Mouse (Mus musculus) induced T-regulatory cell, adult 2 months (primary cell): ENCODE data around the gene Plin5.

Experiments used
- DNase-seq: peaks from one replicate; pipeline ENCODE4 v3.0.0-alpha.2; 2012; ENCODE audit warnings: low read depth

Gene Plin5

DNA sequence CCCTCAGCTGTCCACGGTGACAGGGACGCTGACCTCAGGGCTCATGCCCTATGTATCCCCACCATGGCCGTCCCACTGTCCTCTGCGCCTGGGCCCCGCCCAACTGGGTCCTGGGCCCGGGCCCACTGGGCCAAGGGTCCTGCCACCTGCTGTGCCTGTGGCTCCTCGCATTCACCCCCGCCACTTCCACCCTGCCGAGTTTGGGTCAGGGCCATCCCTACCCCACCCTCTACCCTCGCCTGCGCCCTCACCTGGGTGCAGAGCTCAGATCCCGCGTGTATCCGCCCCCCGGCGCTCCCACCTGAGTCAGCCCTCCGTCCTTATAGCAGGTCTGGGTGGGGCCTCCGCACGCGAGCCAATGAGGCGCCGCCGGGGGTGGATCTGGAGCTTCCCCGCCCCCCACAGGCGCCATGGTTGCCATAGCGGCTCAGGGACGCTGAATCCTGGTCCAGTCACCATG is at the start of gene Plin5:
TSS of gene Plin5 (minus strand) at position 346 of the 460 bp plus-strand sequence.
- peak; percentile 44 for DNase-seq

DNA sequence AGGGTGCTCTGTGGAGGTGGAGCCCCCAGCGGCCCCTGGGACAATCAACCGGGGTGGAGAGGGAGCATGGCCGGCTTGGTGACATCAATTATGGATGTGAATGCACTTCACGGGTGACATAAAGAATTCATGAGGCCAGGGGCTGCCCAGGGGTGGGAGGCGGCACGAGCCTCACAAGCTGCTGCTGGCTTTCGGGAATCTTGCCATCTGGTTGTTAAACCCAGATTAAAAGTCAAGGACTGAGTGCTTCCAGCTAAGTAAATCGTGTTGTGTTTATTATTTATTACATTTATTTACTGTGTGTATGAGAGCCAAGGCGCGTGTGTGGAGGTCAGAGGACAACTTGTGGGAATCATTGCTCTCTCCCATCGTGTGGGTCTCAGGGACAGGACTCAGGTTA is 48.3 kb upstream of the Plin5 start:
- DNase-seq: no peak

DNA sequence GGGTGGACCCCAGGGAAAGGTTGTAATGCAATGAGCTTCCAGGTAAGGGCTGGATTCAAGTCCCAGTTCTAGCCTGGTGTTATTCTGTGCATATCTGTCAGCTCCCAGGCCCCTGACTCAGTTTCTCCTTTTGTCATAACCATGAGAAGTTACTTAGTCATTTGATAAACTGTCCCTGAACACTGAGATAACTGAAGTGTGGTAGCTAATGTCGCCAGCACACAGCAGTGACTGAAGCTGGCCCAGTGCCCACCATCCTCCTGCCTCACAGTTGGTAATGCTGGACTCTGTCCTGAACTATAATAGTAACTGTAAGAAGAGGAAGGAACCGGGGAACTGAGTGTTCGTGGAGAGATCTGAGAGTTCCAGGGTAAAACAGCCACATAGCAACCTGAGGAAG is 47.1 kb upstream of the Plin5 start:
- DNase-seq: no peak

DNA sequence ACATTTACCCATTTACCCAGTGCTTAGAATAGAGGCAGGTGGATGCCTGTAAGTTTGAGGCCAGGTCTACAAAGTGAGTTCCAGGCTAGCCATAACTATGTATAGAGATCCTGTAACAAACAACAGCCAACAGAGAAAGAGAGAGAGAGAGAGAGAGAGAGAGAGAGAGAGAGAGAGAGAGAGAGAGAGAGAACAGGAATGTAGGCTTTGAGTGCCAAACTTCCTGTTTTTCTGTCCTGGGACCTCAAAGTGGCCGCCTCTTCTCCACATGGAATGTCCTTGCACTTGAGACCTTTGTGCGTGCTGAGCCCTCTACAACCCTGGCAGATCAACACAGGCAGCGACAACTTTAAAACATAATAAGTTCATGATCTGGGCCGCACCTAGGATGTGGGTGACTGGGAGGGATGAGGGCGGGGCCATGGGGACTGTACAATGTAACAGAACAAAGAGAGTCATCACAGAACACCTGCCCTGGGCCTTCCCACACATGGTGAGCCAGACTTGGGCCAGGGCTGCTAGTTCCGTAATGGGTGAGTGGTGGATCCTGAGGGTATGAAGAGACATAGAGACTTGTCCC is 46.2 kb upstream of the Plin5 start:
- peak; percentile 93 for DNase-seq

DNA sequence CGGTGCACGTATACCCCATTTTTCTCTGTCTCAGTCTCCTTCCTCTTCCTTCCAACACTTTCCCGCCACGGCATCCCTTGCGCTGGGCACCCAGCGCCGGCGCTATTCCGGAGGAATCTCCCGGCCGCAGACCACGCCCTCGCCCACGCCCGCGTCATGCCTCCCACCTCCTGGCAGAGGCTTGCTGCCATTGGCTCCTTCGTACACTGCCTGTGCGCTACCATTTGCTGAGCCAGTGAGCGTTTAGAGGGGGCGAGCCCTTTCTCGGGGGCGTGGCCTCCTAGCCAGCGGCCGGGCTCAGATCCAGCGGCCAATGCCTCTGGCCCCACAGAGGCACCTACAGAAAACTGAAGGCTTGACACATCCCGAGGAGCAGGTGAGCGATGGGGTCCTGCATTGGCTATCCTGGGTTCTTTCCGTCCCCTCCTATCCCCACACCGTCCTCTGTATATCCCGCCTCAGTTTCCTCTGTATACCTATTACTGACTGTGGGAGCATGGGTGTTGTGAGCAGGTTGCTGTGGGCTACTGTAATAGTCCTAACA is 44.9 kb upstream of the Plin5 start, which contains the start of gene Tnfaip8l1:
TSS of gene Tnfaip8l1 (plus strand) at position 247 of the 544 bp plus-strand sequence.
- DNase-seq: peak; percentile 96

DNA sequence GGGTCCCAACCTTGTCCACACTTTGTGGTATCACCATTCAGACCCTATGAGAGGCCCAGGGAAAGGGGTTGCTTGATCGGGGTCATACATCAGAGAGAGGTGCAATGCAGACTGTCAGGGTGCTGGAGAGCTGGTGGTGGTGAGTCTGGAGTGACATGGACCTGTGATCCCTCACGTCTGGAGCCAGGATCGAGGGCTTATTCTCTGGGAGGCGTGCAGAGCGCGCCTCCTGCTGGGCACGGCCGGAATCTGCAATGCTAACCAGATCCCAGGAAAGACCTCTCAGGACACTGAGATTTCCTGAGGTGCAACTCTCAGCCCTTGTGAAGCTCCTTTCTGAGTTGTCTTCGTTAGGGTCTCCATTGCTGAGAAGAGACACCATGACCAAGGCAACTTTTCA is 42.3 kb upstream of the Plin5 start:
- peak; percentile 73 for DNase-seq

DNA sequence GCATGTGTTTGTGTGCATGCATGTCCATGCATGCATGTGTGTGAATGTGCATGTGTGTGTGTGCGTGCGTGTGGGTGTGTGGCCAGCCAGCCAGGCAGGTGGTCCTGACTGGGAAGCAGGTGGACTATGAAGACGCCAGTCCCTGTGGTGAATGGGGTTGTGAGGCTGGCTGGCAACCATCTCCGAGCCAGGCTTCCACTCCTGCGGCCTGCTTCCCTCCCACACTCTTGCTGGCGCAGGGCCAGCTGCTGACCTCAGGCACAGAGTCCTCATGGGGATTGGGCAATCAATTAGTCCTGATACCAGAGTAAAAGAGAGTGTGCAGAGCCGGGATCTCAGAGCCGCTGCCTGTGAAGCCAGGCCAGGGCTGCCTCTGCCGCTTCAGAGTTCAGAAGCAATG is 36.2 kb upstream of the Plin5 start:
- no peak for DNase-seq

DNA sequence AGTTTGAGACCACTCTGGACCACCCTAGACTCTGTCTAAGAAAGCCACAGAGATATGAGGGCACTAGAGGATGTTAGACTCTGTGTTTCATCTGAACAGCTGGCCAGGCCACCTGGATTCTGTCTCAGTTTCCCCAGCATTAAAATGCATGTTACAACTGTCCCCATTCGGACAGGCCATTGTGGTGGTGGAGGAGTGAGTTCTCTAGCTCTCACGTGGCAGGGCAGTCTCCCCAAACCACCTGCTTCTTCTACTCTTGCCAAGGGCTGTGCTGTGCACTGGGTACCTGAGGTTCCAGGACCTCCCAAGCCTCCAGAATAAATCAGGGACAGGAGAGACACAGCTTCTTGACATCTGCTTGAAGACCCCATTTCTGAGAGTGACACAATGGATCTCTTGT is 32.5 kb upstream of the Plin5 start:
- DNase-seq: no peak

DNA sequence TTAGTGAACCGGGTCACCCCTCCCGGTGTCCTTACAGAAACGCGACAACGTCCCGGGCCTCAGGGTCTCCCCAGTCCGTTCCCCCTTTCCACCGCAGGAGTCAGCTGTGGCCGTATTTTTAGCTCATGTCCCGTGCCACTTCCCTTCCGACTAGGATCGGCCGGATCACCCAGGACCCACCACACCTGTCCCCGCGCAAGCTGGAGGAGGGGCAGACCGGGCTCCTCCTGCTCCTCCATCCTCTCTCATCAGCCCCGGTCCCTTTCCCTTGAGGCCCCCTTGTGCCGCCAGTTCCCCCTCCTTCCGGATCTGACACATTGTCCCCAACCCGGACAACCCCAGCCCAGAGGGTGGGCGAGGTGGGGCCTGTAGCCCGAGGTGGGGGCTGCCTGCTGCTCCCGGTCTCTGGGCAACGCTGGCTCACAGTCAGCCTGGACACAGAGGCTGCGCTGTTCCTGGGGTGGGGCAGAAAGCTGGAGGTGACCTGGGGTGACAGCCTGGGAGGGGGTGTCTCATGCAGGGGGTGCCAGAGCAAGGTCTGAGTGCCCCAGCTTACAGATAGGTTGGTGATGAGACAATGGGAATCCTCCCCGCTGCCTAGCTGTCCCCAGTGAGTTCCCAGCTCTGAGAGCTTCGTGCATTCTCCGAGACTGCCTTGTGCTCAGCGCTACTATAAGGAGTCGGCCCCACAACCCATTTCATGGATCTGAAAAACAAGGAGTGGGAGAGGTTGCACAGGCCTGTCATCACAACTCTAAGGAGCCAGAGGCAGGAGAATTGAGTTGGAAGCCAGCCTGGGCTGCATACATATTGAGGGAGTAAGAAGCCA is 31.6 kb upstream of the Plin5 start:
- no peak for DNase-seq

DNA sequence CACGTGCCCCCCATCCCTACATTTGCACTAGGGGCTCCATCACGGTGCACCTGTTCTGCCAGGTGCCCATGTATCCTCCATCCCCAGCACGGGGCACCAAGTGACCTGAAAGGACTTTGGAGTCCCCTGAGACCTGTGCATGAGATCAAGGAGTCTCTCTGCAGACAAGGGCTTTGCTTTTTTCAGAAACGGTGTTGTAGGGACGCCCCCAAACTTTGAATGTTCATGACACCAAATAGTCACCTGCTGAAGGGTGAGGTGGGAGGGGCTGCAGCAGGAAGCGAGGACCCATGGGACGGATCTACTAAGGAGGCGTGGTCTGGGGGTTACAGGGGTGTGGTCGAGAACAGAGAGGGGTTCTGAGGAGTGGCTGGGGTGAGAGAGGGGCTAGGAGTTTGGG is 30.9 kb upstream of the Plin5 start:
- DNase-seq: no peak

DNA sequence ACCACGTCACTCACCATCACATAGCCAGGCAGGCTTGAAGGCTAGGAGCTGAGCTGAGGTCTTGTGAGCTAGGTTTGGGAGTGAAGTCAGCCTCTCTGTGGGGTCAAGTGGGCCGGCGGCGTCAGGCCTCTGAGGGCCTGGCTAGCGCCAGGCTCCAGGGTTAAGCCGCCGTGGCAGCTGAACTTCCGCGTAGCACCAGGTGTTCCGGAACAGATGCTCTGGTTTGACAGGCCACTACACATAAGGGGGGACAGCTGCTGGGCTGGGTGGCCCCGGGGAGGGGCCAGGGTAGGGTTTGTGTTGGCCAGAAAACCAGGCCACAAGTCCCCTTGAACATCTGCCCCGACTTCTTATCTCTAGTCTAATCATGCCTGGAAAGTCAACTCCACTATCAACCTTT is 30.0 kb upstream of the Plin5 start:
- DNase-seq: no peak

DNA sequence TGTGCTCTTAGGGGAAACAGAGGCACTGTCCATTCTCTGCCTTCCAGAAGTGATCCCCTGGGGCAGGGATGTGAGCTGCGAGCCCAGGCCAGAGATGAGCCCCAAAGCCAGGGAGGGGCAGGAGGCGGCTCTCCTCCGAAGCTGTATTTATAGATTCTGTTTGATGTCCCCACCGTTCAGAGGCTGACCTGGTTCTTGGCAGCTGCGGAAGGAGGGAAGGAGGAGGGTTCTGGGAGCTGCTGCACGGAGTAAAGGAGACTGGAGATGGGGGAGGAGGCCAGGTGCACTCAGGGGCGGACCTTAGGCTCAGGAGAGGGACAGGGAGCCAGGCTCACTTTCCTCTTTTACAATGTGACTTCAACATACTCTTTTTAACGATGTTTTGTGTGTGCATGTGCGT is 28.7 kb upstream of the Plin5 start:
- DNase-seq: no peak

DNA sequence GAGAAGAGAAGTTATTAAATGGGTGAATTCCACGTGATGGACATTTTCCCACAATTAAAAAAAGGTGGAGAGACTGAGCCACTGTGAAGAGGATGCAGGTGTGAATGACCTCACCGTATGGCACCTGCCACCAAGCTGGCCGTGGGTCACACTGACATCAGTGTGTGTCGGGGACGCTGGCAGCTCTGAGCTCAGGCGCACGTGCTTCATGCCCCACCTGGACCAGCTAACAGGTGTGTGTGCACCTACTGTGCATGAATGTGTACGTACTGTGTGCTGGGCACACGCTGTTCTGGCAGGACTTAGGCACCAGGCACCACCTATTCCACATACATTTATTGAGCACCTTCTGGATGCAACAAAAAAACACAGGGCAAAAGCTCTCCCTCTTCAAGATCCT is 27.1 kb upstream of the Plin5 start:
- no peak for DNase-seq

DNA sequence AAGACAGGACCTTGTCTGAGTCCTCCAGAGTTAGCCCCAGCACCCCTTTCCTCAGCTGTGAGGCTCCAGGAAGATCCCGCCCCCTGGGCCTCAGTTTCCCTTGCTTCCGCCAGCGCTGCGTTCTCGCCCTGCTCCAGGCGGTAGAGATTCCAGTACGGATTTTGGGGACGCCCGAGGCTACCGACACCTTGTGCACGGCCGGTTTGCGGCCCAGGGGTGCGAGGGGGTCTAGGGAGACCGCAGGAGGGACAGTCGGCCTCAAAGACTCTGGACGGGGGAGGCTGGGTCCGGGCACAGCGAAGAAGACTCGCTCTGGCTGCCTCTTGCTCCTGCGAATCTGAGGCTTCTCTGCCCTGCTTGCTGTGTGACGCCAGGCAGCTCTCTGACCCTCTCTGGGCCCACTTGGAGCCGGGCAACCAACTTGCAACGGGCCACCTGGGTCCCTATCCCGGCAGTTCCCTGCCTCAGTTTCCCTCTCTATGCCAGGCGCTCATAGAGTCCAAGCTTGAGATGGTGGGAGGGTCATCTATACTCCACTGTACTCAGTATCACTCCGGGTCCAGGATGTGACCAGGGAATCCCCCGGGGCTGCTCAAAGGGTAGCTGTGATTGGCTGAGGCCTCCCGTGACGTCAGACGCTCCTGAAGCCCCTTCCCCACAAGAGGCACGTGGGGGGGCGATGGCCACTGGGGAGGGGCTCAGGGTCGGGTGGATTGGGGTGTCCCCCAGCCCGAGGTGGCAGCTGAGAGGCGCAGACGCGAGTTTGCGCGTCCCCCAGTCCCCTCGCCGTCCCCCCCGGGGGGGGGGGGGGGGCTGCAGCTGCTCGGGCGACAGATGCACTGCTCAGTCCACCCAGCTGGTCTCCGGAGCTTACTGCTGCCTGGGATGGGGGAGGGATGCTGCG is 24.6 kb upstream of the Plin5 start:
- no peak for DNase-seq

DNA sequence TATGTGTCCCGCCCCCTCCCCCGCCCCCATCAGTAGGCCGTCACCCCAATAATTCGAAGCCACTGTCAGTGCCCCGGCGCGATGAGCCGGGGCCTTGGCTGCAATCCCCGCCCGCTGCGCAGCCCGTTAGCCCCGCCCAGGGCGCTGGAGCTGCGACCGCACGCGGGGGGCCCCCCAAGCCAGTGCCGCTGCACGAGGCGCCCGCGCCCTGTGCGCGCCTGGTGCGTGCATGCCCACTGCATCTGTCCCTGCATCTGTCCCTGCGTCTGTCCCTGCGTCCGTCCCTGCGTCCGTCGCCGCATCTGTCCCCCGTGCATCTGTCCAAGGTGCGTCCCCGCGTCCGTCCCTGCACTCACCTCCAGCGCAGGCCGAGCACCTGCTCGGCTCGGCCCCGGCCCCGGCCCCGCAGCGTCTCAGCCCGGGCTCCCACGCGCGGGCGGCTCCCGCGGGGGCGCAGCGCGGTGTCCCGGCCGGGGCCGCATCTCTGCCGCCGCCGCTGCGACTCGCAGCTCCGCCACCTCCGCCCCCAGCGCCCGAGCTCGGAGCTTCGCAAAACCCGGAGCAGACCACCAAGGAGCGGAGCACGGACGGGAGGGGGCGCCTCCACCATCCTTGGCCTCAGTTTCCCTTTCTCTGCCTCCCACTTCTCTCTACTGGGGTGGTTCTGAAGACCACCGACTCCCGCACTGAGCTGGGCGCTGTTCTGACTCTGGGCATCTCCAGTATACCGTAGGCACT is 22.6 kb upstream of the Plin5 start, which contains the start of gene Sema6b:
TSS of gene Sema6b (minus strand) at position 486 of the 738 bp plus-strand sequence.
- peak; percentile 64 for DNase-seq

DNA sequence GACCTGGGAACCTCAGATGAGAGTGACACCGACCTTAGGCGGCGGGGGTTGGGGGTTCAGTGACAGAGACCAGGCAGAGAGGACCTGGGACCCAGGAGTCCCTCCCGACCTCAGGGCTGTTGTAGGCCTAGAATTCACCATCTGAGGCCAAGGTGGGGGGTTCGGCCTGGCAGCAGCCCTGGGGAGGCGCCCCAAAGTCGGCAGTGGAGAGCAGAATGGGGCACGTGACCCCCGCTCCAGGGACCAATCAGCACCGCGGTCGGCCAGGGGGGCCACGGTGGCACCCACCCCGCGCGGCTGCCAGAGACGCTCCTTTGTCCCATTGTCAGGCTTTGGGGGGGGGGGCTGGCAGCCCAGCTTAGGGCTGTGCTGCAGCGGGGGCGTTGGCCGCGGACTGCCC is 22.0 kb upstream of the Plin5 start:
- no peak for DNase-seq

DNA sequence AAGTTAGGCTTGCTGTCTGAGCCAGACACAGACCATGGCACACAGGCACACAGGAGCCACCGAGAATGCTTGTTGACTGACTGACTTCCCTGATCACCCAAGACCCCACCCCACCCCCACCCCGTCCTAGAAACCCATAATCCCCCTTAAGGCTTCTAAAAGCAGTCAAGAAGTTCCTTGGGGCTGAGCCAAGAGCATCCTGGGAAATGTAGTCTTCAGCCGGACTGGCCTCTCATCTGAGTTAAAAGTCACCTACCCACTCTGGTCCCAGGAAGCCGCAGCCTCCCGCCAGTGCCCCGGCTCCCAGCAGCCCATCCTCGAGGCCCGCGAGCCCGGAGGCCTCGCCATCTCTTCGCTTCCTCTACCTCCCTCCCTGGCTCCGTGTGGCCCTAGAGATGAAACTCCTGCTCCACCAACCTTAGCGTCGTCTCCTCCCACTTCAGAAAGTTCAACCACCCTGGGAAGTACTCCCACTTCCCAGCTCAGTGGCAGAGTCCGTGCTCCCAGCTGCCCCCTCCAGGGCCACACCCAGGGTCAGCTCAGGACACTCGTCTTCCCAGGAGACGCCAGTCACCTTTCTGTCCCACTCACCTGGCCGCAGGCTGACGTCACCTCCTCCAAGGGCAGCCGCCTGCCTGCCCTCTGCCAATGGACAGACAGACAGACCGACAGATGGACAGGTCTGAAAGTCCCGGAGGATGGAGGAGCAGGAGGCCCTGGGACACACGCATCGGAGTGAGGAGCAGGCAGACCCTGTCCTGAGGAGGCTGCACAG is 20.6 kb upstream of the Plin5 start:
- DNase-seq: no peak

DNA sequence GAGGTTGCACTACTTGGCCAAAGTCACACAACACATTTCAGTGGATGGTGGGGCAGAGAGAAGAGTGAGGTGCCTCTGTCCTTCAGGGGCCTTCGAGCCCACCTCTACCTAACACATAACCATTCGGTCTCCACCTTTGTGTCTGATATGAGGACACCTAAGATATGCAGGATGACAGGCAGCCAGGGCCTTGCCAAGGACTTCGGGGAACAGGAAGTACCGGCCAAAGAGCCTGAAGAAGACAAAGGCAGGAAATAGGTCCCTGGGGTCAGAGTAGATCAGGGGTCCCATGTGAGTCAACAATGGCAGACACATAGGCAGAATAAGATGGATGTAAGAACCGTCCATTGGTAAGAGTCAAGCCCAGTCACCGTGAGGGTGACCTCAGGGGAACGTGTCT is 19.2 kb upstream of the Plin5 start:
- DNase-seq: no peak

DNA sequence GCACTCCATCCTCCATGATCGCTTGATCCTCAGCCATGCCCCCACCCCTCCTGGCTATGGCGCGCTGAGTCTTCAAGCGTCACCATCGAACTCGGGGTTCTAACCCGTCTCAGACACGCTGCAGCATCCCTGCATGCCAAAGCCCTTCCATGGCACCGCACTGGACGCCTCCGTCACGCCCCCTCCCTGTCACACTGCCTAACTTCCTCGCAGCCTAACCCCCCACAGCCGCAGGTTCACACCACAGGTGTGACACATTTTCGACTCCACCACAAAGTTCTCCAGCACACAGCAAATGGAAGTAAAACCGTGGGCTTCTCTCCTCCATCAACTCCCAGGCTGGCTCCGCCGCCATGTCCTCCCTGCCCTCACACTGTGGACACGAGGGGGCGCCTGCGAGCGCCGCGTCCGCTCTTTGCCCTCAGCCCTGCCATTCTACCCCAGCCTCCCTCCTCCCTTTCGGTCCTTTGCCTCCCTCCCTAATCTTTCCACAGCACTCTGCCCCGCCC is 17.1 kb upstream of the Plin5 start:
- peak; percentile 86 for DNase-seq
